ENCODE assay signal across 10 mouse cellular contexts in genomic region chr14:27349828-27350729, GRCm38 (mm10).
DNase-seq lines count a peak whose midpoint lies in the region; ATAC-seq and TF ChIP-seq lines count a peak whose summit lies in the region.
"Had no signal": no experiment of that assay in that cellular context is flagged by ENCODE, and none has a peak within 500 bp of the region (broad histone marks: within the 10 kb centered on the region; RNA-seq: fewer than 3 reads in every experiment).

No protein-coding gene starts in this region.

- peaks cover 39% of the 10 kb centered on the region for H3K4me1 ChIP-seq in lung, adult 2 months (ENCODE audit: control insufficient read depth, insufficient read depth, low read length)
- H3K4me1 ChIP-seq: forebrain, embryonic 13.5 days had no signal

- DNase-seq in cerebellum, adult 9-11 months, result peak; percentile 8
- no peak for DNase-seq in cerebellum, postnatal 25 days
- peak; percentile 22 for DNase-seq in lung, postnatal 10 days
- DNase-seq in lung, adult 2 months, result no peak
- peak; percentile 36 to 45 for DNase-seq in heart, postnatal 10 days
- DNase-seq in urinary bladder, postnatal 25 days (ENCODE audit: low spot score), result no peak
- no peak for DNase-seq in urinary bladder, postnatal 14 days (ENCODE audit: low spot score)
- DNase-seq: B cell, adult 2 months had no signal

- no peak for TF ChIP-seq CTCF in lung, adult 2 months (IDR thresholded peaks at IDR 0.05; ENCODE audit: insufficient read depth, low read length)

- H3K4me3 ChIP-seq in lung, adult 2 months (replicated peaks; ENCODE audit: extremely low read depth, low read depth, low read length), result no peak overlapping the region
- H3K4me3 ChIP-seq: forebrain, embryonic 13.5 days had no signal

- intact Hi-C loops in heart, postnatal 10 days (cut with DNase I), result no loop called here

- no peak for TF ChIP-seq POLR2A in lung, adult 2 months (IDR thresholded peaks at IDR 0.05; ENCODE audit: borderline replicate concordance, extremely low read depth, low read depth, low read length)

- 60% methylated on average over 17 of the region's 17 CpGs for WGBS in lung, adult 2 months

- peak; percentile 31 for ATAC-seq in megakaryocyte progenitor cell, adult 5-6 weeks (replicated peaks; ENCODE audit: poor library complexity)
- ATAC-seq: forebrain, embryonic 13.5 days had no signal

Comparison
In these comparisons a context has a peak if more than half of its experiments do, and no peak if none do; other contexts are left out.
1. DNase-seq: peak in cerebellum, adult 9-11 months (single experiment), lung, postnatal 10 days (single experiment) and heart, postnatal 10 days (2 of 2); none in cerebellum, postnatal 25 days (0 of 2), lung, adult 2 months (single experiment), urinary bladder, postnatal 25 days (single experiment) and urinary bladder, postnatal 14 days (single experiment).